Mouse (Mus musculus) thymus, adult 2 months (tissue): ENCODE measurements around the gene Tnfsf15.

Experiments used
- CTCF ChIP-seq: fragments of 200-500 bp; IDR thresholded peaks from 2 replicates; pipeline ENCODE4 v1.5.1; 2012; ENCODE audit warnings: mild to moderate bottlenecking, control low read depth, low read length, moderate library complexity, borderline replicate concordance; ENCODE audit not compliant: control insufficient read depth, poor library complexity, insufficient read depth; ENCODE audit errors: extremely low read depth
- POLR2A ChIP-seq: fragments of 200-500 bp; IDR thresholded peaks from 2 replicates; pipeline ENCODE4 v1.6.1; 2012; ENCODE audit warnings: mild to moderate bottlenecking, low read length, control low read depth, moderate library complexity; ENCODE audit not compliant: control insufficient read depth, poor library complexity, insufficient read depth; ENCODE audit errors: extremely low read depth

GRCm38 (mm10) chr4:63769161-63769560 lies 24.2 kb upstream of the Tnfsf15 start:
- TF ChIP-seq CTCF (no peak), POLR2A (no peak)
